Mouse (Mus musculus) kidney, postnatal 0 days (tissue): ENCODE measurements around the gene Lamp1. TPM values are rescaled to one million over a fixed set of nuclear protein-coding genes. Genes with fewer than 3 reads are reported as not detected.

Experiments used
- ATAC-seq: fragments of 200-750 bp; cut with Nextera tagmentation; replicated peaks from 2 replicates; pipeline ENCODE4 v1.8.0; 2017; ENCODE audit warnings: low read depth, moderate number of reproducible peaks, moderate TSS enrichment, moderate library complexity; ENCODE audit not compliant: low FRiP score
- DNase-seq: peaks from one replicate; pipeline ENCODE4 v3.0.0-alpha.2; 2016; ENCODE audit warnings: low spot score
- H3K27ac ChIP-seq: fragments of 300-500 bp; sonication (generic); 2 replicates; pipeline ENCODE4 v1.5.1; 2014; ENCODE audit warnings: mild to moderate bottlenecking
- H3K27me3 ChIP-seq: fragments of 300-500 bp; sonication (generic); 2 replicates; pipeline ENCODE4 v1.6.1; 2014; ENCODE audit warnings: low read length, mixed read lengths; ENCODE audit not compliant: insufficient read depth
- H3K36me3 ChIP-seq: fragments of 300-500 bp; sonication (generic); 2 replicates; pipeline ENCODE4 v1.6.1; 2014; ENCODE audit warnings: low read length, mixed read lengths; ENCODE audit not compliant: insufficient read depth
- H3K4me1 ChIP-seq: fragments of 300-500 bp; sonication (generic); replicated peaks from 2 replicates; pipeline ENCODE4 v1.6.1; 2014; ENCODE audit warnings: antibody characterized with exemption, low read length, mixed read lengths; ENCODE audit not compliant: insufficient read depth
- H3K4me2 ChIP-seq: fragments of 300-500 bp; sonication (generic); 2 replicates; pipeline ENCODE4 v1.6.1; 2014; ENCODE audit warnings: mild to moderate bottlenecking, low read length, moderate library complexity, mixed read lengths
- H3K4me3 ChIP-seq: fragments of 300-500 bp; sonication (generic); replicated peaks from 2 replicates; pipeline ENCODE4 v1.5.1; 2014; ENCODE audit warnings: low read depth, low read length
- H3K9ac ChIP-seq: fragments of 300-500 bp; sonication (generic); 2 replicates; pipeline ENCODE4 v1.6.1; 2014; ENCODE audit warnings: low read depth, low read length
- H3K9me3 ChIP-seq: fragments of 300-500 bp; sonication (generic); replicated peaks from 2 replicates; pipeline ENCODE4 v1.6.1; 2016; ENCODE audit warnings: low read length, inconsistent platforms, mixed read lengths
- CTCF ChIP-seq: IDR thresholded peaks from 2 replicates; pipeline ENCODE4 v1.5.1; 2016; ENCODE audit warnings: antibody characterized with exemption, low read depth, mild to moderate bottlenecking, moderate library complexity
- WGBS: fragments of 180-500 bp; shearing (Covaris S2); extraction: QIAGEN DNeasy Blood & Tissue Kit; methylation state at CpG from one replicate; pipeline ENCODE4 v1.1.7; 2014; 5-methylcytosine and 5-hydroxymethylcytosine counted together
- polyA plus RNA-seq: library from polyadenylated mRNA; unstranded; fragments of >200 nt; fragmentation: Nextera tagmentation; extraction: Ambion mirVana; gene quantifications from 2 replicates; pipeline ENCODE4 v1.2.1, GENCODE M21; 2015

The Lamp1 gene
- polyA plus RNA-seq, 1 experiment from 2014 or later, result 447 TPM

DNA sequence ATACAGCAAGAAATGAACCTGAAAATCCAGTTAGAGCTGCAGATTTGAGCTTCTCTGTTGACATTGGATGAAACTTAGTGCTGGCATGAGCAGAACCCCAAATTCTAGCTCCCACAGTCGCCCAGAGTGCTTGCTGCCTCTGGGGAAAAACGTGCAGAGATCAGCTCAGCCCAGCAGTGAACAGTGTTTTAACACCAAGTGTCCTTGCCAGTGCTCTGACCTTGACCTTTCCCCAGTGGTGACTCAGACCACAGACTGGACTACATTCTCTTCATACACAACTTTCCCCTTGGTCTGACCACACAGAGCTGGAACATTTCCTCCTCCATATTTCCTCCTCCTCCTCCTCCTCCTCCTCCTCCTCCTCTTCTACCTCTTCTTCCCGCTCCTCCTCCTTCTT is 43.1 kb downstream of the Lamp1 start:
- Histone ChIP-seq H3K27me3 (no peaks in the 10 kb centered on the region), H3K36me3 (no peaks in the 10 kb centered on the region), H3K27ac (no peak overlapping the region), H3K9ac (no peak overlapping the region), H3K4me2 (no peak overlapping the region), H3K4me1 (peaks cover 6% of the 10 kb centered on the region; the same call in 1 of the 2 replicates), H3K9me3 (no peaks in the 10 kb centered on the region), H3K4me3 (no peak overlapping the region)
- no peak for TF ChIP-seq CTCF
- WGBS, result 43% methylated on average over 3 of the region's 3 CpGs
- DNase-seq (no peak), ATAC-seq (no peak)

DNA sequence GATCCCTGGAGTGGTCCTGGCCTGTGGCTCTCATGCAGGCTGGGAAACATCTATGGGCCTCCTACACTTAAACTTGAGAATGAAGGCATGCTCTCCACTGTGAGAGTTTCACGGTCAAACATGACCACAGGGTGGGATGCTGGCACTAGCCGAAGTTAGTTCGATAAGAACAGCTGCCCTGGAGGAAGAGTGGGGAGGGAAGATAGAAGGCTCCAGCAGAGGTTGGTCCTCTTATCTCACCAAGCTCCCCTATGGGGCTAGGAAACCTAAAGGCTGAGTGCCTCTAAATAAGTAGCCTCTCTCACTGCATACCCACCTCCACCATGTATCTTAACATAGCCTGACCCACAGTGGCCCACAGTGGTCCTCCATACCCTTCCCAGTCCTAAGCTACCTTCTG is 43.8 kb downstream of the Lamp1 start:
- no peak overlapping the region for H3K4me3 ChIP-seq
- no peaks in the 10 kb centered on the region for H3K36me3 ChIP-seq
- DNase-seq (no peak), ATAC-seq (no peak)
- TF ChIP-seq CTCF, result no peak
- 89% methylated on average over 3 of the region's 3 CpGs for WGBS
- no peaks in the 10 kb centered on the region for H3K27me3 ChIP-seq
- H3K27ac ChIP-seq, result no peak overlapping the region
- no peak overlapping the region for H3K4me2 ChIP-seq
- H3K9ac ChIP-seq, result no peak overlapping the region
- peaks cover 6% of the 10 kb centered on the region; the same call in 1 of the 2 replicates for H3K4me1 ChIP-seq
- no peaks in the 10 kb centered on the region for H3K9me3 ChIP-seq

DNA sequence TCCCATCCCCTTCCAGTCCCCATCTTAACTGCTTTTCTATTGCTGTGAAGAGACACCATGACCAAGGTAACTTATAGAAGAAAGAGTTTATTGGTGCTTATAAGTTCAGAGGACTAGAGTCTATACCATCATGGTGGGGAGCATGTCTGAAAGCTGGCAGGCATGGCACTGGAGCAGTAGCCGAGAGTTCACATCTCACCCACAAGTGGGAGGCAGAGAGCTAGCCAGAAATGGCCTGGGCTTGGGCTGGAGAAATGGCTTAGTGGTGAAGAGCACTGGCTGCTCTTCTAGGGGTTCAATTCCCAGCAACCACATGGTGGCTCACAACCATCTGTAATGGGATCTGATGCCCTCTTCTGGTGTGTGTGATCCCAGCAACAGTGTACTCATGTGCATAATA is 44.5 kb downstream of the Lamp1 start:
- TF ChIP-seq CTCF, result peak; percentile 46
- H3K4me3 ChIP-seq, result no peak overlapping the region
- no peak overlapping the region for H3K9ac ChIP-seq
- ATAC-seq (no peak), DNase-seq (no peak)
- WGBS, result 64% methylated on average over 1 of the region's 1 CpGs
- no peaks in the 10 kb centered on the region for H3K36me3 ChIP-seq
- peaks cover 6% of the 10 kb centered on the region; the same call in 1 of the 2 replicates for H3K4me1 ChIP-seq
- no peaks in the 10 kb centered on the region for H3K27me3 ChIP-seq
- H3K4me2 ChIP-seq, result no peak overlapping the region
- H3K9me3 ChIP-seq, result no peaks in the 10 kb centered on the region
- H3K27ac ChIP-seq, result no peak overlapping the region

DNA sequence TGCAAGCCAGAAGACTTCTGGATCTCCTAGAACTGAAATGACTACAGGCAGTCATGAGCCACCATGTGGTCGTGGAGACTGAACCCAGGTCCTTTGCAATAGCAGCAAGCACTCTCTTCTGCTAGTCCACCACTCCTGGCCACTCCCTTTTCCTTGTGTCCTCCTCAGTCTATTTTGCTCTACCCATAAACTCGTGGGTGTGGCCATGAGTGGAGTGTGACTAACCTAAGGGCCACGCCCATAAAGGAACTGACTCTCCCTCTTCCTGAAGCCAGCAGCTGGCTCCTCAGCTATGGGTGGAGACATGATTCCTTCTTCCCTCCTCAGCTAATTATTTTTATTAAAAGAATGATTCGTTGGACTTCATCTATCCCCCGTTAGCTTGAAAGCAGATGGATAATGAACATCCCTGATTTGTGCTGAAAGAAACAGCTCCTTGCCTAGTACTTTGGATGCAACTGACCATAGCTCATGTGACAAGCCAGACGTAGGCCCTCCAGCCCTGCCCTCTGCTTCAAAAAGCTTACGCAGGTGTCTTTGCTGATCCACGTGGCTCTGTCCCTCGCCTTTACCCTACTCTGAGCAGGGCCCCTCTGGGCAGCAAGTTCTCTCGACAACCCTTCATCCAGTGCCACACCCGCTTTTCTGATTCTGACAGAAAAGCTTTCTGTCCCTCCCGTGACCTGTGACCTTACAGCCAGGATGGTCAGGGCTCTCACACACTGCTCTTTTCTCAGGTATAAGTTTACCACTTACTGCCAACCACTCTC is 45.6 kb downstream of the Lamp1 start:
- Histone ChIP-seq H3K9ac (no peak overlapping the region), H3K4me3 (no peak overlapping the region), H3K27ac (no peak overlapping the region), H3K27me3 (no peaks in the 10 kb centered on the region), H3K9me3 (no peaks in the 10 kb centered on the region), H3K36me3 (no peaks in the 10 kb centered on the region), H3K4me2 (no peak overlapping the region), H3K4me1 (peaks cover 6% of the 10 kb centered on the region; the same call in 1 of the 2 replicates)
- ATAC-seq, result no peak
- no peak for DNase-seq
- TF ChIP-seq CTCF, result no peak
- 61% methylated on average over 12 of the region's 12 CpGs for WGBS

DNA sequence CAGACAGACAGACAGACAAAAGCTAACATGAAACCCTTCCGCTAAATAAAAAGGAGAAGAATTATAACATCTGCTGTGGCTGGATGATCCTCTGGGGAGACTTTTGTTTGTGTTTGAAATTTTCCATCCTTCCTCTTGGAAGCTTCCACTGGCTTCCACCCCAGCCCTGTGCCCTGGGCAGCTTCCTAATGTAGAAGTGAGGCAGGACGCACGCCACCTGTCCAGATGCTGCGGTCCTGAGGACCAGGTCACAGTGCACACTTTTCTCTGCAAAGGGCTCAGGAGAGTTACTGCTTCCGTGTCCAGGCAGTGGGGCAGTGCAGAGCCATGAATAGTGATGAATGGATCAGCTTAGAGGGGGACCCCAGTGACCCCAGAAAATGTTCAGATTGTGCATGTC is 46.4 kb downstream of the Lamp1 start:
- H3K9me3 ChIP-seq, result no peaks in the 10 kb centered on the region
- 56% methylated on average over 5 of the region's 5 CpGs for WGBS
- no peaks in the 10 kb centered on the region for H3K27me3 ChIP-seq
- no peak overlapping the region for H3K9ac ChIP-seq
- no peak overlapping the region for H3K4me2 ChIP-seq
- peaks cover 6% of the 10 kb centered on the region; the same call in 1 of the 2 replicates for H3K4me1 ChIP-seq
- H3K27ac ChIP-seq, result no peak overlapping the region
- DNase-seq, result no peak
- ATAC-seq, result no peak
- TF ChIP-seq CTCF, result no peak
- no peak overlapping the region for H3K4me3 ChIP-seq
- H3K36me3 ChIP-seq, result no peaks in the 10 kb centered on the region

DNA sequence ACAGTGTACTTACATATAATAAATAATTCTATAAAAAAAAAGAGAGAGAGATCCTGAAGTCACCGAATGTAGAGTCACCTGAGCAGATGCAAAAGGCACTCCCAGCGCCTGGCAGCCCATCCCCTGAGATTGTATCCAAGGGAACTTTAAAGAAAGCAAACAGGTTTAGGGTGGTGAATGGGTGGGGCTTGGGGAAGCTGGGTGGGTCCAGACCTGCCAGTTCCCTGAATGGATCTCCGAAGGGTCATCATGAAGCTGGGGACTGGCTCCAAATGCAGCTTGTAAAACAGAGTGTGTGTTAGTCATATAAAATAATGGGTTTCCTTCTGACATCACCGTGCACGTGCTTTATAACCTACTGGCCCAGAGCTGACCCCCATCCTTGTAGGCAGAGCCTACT is 47.3 kb downstream of the Lamp1 start:
- TF ChIP-seq CTCF, result no peak
- Histone ChIP-seq H3K4me3 (no peak overlapping the region), H3K9me3 (no peaks in the 10 kb centered on the region), H3K4me1 (no peaks in the 10 kb centered on the region), H3K9ac (no peak overlapping the region), H3K36me3 (no peaks in the 10 kb centered on the region), H3K27ac (no peak overlapping the region), H3K27me3 (no peaks in the 10 kb centered on the region), H3K4me2 (no peak overlapping the region)
- DNase-seq, result no peak
- ATAC-seq, result no peak
- 35% methylated on average over 5 of the region's 5 CpGs for WGBS
